Mouse (Mus musculus) layer of hippocampus, adult 9-11 months (tissue): ENCODE results near the gene Atf3.
A peak's percentile ranks its signal among the peaks of the same experiment; 100 is the strongest.
"Not testable (repeated sequence)": the region's sequence is repeated elsewhere in the genome, so short reads cannot be mapped to it uniquely, and the experiment has no call there.

Experiments used
- DNase-seq: peaks from one replicate; pipeline ENCODE4 v3.0.0; 2022

Atf3 gene

GRCm38 (mm10) chr1:191186386-191186770 lies 31.5 kb downstream of the Atf3 start:
- no peak for DNase-seq

- no peak for DNase-seq
These were observed 32.0 kb downstream of the Atf3 start for GRCm38 (mm10) chr1:191185761-191186385.

- no peak for DNase-seq
These were observed 33.0 kb downstream of the Atf3 start for GRCm38 (mm10) chr1:191184841-191185251.

GRCm38 (mm10) chr1:191184066-191184815 lies 33.6 kb downstream of the Atf3 start:
- DNase-seq = no peak

GRCm38 (mm10) chr1:191183163-191184065 lies 34.4 kb downstream of the Atf3 start:
- peak; percentile 94 for DNase-seq

- DNase-seq = no peak
These were observed 35.2 kb downstream of the Atf3 start for GRCm38 (mm10) chr1:191182431-191183162.

- DNase-seq = no peak
These were observed 36.2 kb downstream of the Atf3 start for GRCm38 (mm10) chr1:191181469-191182259.

- no peak for DNase-seq
These were observed 37.4 kb downstream of the Atf3 start for GRCm38 (mm10) chr1:191180397-191180796.

GRCm38 (mm10) chr1:191179846-191180245 lies 38.0 kb downstream of the Atf3 start:
- DNase-seq = no peak

- DNase-seq = no peak
These were observed 39.2 kb downstream of the Atf3 start for GRCm38 (mm10) chr1:191178511-191179188.

- no peak for DNase-seq
These were observed 41.0 kb downstream of the Atf3 start for GRCm38 (mm10) chr1:191176887-191177286.

GRCm38 (mm10) chr1:191172487-191172886 lies 45.4 kb downstream of the Atf3 start:
- DNase-seq = peak; percentile 35

- DNase-seq = no peak
These were observed 47.4 kb downstream of the Atf3 start for GRCm38 (mm10) chr1:191170444-191170843.

- DNase-seq = no peak
These were observed 51.6 kb downstream of the Atf3 start for GRCm38 (mm10) chr1:191166189-191166588.

- no peak for DNase-seq
These were observed 53.1 kb downstream of the Atf3 start, which contains the start of gene Fam71a for GRCm38 (mm10) chr1:191164717-191165116. Fam71a (minus strand) TSS chr1:191164817.

GRCm38 (mm10) chr1:191154314-191154713 lies 63.5 kb downstream of the Atf3 start:
- no peak for DNase-seq

- no peak for DNase-seq
These were observed 64.8 kb downstream of the Atf3 start for GRCm38 (mm10) chr1:191153052-191153451.

- DNase-seq = no peak
These were observed 66.8 kb downstream of the Atf3 start for GRCm38 (mm10) chr1:191150924-191151605.

- not testable (repeated sequence) for DNase-seq
These were observed 68.3 kb downstream of the Atf3 start for GRCm38 (mm10) chr1:191149489-191149888.

GRCm38 (mm10) chr1:191140983-191141382 lies 76.9 kb downstream of the Atf3 start:
- DNase-seq = no peak
